Mouse (Mus musculus) c-Kit-negative CD71-positive TER-119-positive erythroid progenitor cells, embryonic 14.5 days (primary cell): ENCODE measurements around the gene Astl.

Experiments
- DNase-seq: peaks from one replicate; pipeline ENCODE4 v3.0.0-alpha.2; 2013; ENCODE audit warnings: low read depth, low spot score

Astl gene

DNA sequence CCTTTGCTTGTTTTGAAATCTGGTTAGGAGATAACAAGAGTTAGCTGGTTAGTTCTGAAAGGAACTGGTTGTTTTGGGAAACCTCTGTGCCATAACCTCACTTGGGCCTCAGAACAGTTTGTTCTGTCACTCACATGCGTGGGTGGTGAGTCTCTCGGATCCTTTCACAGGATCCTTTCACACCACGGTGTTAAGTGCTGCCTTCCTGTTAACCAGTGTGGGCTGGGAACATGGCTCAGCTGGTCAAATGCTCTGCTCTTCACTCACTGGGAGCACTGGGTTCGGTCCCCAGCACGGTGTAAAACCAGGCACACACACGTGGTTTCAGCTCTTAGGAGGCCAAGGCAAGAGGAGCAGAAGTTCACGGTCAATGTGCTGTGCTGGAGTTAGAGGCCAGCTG is 14.0 kb upstream of the Astl start:
- no peak for DNase-seq

DNA sequence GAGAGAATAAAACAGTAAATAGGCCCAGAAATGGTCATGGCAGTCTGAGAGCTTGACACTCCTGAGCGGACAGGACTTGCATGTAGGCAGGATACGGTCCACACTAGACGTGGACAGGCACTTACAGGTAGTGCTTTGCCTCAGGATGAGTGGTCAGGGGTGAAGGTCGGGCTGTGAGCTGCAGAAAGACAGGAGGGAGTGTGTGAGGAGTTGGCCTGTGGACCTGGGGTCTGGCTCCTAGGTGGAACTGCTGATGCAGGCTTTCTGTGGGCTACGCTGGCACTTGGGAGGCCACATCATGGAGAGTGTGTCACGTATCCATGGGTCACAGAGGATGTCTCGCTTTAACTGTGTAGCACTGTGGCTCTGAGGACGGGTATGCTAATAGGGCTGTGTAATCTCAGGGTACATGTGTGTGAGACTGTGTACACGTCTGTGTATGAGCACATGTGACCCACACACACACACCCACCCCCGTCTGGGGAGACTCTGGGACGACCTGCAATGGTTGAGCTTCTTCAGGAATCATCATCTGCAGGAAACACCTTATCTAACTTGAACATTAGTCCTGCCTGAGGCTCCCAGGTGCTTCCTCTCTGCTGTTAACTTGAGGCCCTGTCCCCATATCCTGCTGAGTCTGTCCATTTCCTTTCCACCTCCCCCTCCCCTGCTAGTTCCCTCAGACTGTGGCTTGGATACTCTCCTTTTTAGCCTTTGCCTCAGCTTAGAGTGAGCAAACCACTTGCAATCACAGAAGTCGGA is 10.2 kb upstream of the Astl start:
- DNase-seq: no peak

DNA sequence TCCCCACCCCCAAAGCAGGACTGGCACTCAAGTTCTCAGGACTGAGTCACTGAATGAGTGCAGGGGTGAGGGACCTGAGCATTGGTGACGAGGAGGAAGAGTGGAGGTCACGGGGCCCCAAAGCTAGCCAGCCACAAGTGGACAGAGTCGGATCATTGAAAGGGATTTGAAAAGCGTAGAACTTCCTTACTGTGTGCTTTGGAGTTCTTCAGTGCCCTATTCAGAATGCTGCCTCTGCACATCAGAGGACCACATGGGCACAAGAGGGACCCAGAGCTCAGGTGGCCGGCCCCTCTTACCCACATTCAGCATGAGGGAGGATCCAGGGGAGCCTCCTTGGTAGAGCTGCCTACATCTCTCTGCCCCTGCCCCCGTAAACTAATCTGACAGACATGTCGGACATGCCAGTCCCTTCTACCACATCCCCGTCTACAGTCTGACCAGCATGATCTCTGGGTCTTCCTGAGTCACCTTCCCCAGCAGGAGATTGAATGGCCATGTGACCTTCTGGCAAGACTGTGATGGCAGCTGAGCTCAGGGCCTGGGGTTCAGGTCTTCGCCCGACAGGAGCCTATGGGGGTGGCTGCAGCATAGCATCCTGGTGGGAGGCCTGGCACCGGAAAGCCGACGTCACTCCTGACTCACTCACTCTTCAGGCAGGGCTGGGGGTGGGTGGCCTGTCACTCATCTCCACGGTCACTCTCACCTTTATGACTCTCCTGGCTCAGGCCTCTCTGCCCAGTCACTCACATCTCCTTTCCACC is 5.5 kb upstream of the Astl start:
- no peak for DNase-seq

DNA sequence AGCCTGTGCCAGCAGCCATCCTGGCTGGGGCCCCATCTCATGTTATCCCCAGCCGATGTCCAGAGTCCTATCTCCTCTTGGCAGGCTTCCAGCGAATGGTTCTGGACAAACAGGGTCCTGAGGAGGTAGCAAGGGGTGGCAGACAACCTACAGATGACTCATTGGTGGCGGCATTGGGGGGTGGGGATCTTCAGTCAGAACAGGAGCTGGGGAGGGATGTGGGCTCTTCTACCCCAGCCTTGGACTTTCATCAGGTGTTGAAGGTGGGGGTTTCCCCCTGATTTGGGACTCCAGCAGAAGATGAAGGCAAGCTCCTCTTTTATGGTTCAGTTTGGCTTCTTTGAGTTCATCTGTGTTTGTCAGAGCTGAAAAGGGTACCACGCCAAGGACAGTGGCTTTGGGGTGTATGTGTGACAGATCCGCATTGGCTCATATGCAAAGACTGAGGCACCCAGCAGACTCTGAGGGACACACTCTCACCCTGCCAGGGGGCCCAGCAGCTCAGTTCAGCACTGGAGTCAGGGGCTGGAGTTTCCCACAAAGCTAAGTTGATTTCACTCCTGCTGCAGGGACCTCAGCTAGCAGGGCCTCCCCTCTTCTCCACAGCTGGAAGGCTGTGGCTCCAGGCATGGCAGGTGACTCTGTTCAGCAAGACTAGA is 4.4 kb upstream of the Astl start:
- no peak for DNase-seq

DNA sequence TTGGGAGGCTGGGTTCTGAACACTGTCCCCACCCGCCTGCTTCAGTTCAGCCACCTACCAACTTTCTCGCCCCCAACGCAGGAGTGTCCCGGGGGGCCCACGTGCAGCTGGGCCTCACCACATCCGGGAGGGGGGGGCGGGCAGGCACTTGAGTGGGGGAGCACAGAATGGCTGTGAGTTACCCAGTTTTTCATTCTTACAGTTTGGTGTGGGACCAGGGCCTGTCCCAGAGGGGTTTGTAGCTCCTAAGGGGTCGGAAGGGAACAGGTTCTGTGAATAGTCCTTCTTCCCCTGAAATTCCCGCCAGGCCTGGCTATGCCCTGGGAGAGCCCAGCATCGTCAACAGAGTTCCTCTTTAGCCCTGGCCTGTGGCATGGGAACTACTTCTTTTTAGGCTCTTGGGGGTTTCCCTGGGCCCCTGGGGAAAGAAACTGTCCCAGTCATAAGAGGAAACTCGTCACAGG is 3.3 kb upstream of the Astl start:
- DNase-seq: no peak

DNA sequence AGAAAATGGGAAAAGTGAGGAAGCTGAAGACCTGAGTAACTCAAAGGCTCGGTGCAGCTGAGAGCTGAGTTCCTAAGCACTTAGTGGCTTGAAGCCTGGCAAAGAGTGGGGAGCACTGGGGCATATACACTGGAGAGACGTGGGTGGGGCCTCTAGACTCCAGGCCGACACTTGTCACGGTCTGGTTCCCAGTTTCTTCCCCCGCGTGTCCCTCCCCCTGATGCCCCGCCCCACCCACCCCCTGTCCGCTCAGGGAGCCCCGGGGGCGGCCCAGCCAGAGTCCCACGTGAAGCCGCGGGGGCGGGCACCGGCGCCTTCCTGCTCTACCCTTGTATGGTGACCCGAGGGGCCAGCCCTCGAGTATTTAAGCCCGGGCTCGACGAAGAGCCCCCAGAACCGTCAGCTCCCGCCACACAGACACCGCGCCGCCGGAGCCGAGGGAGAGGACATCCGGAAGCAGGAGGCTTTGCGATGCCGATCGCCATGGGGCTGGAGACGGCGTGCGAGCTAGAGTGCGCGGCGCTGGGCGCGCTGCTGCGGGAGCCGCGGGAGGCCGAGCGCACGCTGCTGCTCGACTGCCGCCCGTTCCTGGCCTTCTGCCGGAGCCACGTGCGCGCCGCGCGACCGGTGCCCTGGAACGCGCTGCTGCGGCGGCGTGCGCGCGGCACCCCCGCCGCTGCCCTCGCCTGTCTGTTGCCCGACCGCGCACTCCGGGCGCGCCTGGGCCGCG is 2.5 kb upstream of the Astl start, which contains the start of gene Dusp2:
Gene Dusp2 (plus strand): TSS at position 393 of the 730 bp plus-strand sequence.
- DNase-seq: no peak

DNA sequence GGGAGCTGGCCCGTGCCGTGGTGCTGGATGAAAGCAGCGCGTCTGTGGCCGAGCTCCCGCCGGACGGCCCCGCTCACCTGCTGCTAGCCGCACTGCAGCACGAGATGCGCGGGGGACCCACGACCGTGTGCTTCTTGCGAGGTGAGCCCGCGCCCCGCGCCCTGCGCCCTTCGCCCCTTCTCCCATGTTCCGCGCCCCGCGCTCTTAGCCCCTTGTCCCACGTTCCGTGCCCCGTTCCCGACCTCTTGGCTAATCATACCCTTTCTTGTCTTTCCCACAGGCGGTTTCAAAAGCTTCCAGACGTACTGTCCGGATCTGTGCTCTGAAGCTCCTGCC is 2.0 kb upstream of the Astl start:
- DNase-seq: no peak

DNA sequence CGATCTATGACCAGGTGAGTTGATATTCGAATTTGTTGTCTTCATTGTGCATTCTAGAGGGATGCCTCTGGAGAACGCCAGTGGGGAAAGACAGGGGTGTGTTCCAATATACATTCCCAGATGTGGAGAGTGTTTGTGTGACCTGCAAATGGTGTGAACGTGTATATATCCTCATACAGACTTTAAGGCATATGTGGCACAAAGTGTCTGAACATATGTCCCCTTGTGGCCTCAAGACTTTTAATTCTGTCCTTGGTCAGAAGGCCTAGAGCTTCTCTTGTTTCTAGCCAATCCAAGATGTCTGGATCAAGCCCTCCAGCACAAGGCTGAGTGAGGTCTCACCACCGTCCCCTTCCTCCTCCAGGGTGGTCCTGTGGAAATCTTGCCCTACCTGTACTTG is 1.6 kb upstream of the Astl start:
- no peak for DNase-seq

DNA sequence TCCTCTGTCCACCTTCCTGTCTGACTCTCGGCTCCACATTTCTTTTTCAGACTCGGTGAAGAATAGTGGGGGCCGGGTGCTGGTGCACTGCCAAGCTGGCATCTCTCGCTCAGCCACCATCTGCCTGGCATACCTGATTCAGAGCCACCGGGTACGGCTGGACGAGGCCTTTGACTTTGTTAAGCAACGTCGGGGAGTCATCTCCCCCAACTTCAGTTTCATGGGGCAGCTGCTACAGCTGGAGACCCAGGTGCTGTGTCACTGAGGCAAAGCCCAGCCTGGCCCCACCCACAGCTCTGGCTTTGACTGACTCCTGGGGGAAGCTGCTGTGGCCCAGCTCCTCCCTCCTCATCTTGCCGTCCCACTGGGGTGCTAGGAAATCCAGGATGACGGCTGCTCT is 908 bp upstream of the Astl start:
- DNase-seq: no peak

DNA sequence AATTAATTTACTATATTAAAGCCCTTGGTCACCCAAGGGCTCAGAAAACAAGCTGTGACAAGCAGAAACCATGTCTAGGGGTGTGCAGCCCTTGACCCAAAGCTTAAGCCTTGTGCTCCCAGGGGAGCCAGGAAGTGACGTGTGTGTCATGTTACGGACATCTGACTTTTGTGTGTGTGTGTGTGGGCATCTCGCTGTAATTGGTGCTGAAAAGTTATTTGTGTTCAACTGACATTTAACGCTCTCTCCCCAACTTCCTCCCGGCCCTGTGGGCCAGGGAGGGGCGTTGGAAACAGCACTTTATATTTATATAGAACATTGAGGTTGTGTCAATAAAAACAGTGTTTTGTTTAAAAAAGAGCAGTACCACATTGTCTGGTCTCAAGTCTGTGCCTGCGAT is 427 bp upstream of the Astl start:
- DNase-seq: no peak

DNA sequence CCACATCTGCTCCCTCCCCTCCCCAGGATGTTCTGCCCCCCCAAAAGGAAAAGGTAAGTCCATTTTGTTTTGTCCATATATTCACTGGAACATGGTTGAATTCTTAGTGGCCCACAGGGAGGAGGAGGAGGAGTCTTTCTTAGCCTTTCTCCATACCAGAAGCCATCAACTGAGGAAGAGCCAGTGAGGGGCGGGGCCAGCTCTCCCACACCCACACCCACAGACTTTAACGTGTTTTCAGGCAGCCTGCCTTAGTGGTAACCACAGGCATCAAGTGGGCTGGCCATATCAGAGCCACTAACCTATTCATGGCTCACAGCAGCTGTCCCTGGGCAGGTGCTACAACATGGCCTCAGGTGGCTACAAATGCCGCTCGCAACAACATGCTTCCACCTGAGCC is 394 bp downstream of the Astl start:
- DNase-seq: no peak

DNA sequence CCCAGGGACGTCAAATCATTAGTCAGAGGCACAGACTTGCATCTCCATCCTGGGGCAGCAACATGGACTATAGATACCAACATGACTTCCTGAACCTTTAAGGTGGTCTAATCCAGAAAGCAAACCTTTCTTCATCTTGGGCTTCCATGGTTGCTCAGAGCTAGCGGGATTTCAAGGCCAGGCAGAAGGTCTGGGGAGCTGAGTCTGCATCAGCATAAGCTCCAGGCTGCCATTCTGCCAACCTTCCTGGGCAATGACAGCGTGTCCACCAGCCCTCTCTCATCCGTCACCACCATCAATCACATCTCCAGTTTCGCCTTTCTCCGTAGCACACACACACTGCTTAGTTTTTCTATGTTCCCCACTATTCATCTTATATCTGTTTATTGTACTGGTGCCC is 823 bp downstream of the Astl start:
- DNase-seq: no peak

DNA sequence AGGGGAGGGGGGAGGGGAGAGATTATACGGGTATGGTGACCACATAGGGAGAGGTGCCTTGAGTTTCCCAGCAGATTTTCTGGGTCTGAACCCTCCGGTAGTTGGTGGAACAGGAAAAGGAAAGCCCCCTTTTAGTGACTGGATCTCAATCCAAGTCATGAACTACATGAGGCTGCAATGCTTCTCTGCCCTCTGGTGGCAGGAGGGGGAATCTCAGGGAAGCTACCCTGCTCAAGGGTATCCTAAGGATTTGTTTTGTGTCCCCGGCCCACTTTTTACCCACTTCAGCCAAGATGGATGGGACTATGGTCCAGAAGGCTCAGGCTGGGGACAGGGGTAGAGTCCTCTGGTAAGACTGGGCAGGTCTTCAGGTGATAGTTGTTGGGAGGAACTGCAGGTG is 2.7 kb downstream of the Astl start:
- no peak for DNase-seq

DNA sequence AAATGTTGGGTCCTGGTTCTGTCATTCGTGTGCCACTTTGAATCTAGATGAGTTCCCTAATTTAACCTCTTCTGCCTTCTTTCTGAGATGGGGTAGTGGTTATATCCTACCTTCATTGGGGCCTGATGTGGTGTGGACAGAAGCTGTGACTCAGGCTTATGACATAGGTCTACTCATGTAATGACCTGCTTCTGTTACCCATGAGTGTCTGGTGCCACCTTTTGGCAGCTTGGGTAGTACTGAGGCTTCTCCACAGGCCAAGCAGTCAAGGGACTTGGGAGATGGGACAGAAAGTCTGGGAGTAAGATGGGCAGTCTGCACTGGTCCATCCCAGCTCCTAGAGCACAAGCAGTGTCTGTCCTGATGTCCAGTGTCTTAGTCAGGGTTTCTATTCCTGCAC is 7.9 kb downstream of the Astl start:
- no peak for DNase-seq

DNA sequence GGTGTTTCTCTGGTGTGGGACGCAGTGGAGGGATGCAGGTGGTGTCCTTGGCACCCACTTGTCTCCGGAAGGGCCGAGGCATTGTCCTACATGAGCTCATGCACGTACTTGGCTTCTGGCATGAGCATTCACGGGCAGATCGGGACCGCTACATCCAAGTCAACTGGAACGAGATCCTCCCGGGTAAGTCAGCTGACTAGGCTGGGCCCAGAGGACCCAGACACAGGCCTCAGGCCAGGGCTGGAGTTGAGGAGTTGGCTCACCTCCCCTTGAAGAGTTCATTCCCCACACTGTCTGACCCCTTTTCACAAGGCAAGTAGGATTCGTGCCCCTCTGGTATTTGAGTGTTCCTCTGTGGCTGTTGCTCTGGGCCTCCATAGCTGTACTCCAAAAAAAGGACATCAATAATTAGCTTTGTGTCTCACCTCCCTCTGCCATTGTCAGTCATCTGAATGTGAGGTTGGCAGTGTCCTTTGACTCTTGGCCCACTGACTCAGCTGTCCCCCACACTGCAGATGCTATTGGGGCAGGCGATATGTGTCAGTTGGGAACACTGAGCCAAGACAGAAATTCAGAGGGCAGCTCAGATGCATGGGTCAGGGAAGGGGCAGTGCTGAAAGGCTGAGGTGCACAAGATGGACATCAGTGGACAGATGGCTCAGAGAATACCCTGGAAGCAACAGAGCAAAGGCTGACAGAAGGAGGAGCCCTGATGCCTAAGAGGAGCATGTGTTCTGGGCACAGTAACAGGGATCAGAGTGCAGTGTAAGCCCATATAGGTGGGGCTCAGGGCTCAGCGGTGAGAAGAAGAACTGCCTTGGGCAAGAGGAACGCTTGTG is 8.9 kb downstream of the Astl start:
- DNase-seq: no peak

DNA sequence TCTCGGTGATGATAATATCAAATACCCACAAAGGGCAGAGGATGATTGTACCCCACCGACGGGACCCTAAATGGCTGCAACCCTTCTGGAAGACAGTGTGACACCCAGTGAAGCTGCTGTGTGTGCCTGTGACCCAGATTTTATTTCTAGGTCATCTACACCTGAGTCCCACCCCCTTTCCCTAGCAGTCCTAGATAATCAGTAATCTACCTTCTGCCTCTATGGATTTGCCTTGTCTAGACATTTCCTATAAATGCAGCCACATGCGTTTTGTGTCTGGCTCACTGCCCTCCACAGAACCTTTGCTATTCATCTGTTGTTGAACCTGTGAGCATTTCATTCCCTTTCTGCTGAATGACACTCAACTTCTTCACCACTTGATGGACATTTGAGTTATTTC is 15.4 kb downstream of the Astl start:
- no peak for DNase-seq

DNA sequence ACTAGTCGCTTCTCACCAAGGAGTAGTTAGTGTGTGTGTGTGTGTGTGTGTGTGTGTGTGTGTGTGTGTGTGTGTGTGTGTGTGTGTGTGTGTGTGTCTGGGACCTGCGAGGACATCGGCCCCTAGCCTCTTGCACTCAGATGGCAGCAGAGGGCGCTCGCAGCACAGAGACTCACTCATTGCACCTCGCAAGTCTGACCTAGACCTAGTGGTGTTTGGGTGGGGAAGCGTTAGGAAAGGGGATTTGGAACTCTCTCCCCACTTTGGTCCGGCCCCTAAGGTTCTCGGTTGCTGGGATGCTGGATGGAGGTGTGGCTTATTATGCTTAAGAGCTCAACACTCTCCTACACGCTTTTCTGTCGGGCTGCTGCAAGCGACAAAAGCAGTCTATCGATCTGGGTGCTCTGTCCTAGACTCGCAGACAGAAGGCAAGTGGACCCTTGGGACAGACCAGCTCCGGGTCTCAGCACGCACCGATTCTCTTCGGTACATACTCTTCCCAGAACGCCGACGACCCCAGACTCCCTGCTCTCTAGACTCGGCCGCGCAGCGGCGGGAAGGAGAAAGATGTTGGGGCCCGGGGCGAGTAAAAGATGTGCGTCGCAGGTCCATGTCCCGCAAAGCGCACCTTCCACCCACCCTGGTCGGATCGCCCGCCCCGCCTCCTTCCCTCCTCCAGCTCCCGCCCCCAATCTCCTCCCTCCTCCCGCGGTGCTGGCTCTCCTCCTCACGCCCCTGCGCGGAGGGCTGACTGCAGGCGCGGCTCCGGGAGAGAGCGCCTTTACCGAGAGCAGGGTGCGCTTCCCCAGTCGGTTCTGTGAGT is 24.2 kb downstream of the Astl start, which contains the start of gene Adra2b:
Gene Adra2b (plus strand): TSS at position 750 of the 823 bp plus-strand sequence.
- DNase-seq: peak; percentile 76

DNA sequence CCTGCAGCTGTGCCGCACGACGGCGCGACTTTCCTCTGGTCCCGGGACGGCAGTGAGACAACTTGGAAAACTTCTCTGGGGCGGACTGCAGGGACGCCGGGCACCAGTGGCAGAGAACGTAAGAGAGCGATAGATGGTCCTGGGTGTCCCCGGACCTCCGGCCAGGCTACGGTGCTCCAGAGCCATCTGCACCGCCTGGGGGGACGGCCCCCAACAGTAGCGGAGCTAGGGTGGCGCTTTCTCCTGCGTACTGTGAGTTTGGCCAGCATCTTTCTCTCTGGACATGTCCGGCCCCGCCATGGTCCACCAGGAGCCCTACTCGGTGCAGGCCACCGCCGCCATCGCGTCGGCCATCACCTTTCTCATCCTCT is 24.8 kb downstream of the Astl start:
- no peak for DNase-seq

DNA sequence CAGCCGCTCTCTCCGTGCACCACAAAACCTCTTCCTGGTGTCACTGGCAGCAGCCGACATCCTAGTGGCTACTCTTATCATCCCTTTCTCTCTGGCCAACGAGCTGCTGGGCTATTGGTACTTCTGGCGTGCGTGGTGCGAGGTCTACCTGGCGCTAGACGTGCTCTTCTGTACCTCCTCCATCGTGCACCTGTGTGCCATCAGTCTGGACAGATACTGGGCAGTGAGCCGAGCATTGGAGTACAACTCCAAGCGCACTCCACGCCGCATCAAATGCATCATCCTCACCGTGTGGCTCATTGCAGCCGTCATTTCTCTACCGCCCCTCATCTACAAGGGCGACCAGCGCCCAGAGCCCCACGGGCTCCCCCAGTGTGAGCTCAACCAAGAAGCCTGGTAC is 25.3 kb downstream of the Astl start:
- DNase-seq: no peak

DNA sequence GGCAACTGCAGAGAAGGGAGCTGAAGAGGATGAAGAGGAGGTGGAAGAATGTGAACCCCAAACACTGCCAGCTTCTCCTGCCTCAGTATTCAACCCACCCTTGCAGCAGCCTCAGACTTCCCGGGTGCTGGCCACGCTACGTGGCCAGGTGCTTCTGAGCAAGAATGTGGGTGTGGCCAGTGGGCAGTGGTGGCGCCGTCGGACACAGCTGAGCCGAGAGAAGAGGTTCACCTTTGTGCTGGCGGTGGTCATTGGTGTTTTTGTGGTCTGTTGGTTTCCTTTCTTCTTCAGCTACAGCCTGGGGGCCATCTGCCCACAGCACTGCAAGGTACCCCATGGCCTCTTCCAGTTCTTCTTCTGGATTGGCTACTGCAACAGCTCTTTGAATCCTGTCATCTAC is 26.0 kb downstream of the Astl start:
- no peak for DNase-seq
